Comparison of ENCODE assay signal across 27 mouse cellular contexts in genomic region chr11:77916741-77917140, GRCm38 (mm10). TPM values are rescaled to one million over a fixed set of nuclear protein-coding genes. Genes with fewer than 3 reads are reported as not detected.
DNase-seq lines count a peak whose midpoint lies in the region; ATAC-seq and TF ChIP-seq lines count a peak whose summit lies in the region.
"Had no signal": no experiment of that assay in that cellular context is flagged by ENCODE, and none has a peak within 500 bp of the region (broad histone marks: within the 10 kb centered on the region; RNA-seq: fewer than 3 reads in every experiment).

No protein-coding gene starts in this region.

- H3K4me1 ChIP-seq in kidney, adult 2 months (ENCODE audit: control insufficient read depth, insufficient read depth, low read length): peaks cover 4% of the 10 kb centered on the region; the same call in 1 of the 2 replicates
- H3K4me1 ChIP-seq in ES-E14 (ENCODE audit: control insufficient read depth in 2 of 2, insufficient read depth in 2 of 2, low read length in 2 of 2, poor library complexity in 1 of 2): peaks cover 15 to 36% of the 10 kb centered on the region in 2 experiments
- peaks cover 37% of the 10 kb centered on the region for H3K4me1 ChIP-seq in embryonic facial prominence, embryonic 13.5 days
- no peaks in the 10 kb centered on the region for H3K4me1 ChIP-seq in intestine, embryonic 16.5 days (ENCODE audit: control insufficient read depth, insufficient read depth, low read length)
- H3K4me1 ChIP-seq: liver, embryonic 15.5 days; lung, embryonic 15.5 days had no signal

- peak overlapping the region; percentile 40; the same call in 1 of the 2 replicates for H3K4me2 ChIP-seq in embryonic facial prominence, embryonic 13.5 days
- no peak overlapping the region for H3K4me2 ChIP-seq in intestine, embryonic 16.5 days (ENCODE audit: low read depth, low read length)
- H3K4me2 ChIP-seq: heart, embryonic 13.5 days; liver, embryonic 15.5 days; lung, embryonic 15.5 days had no signal

- no peak overlapping the region for H3K4me3 ChIP-seq in kidney, adult 2 months (ENCODE audit: insufficient read depth, low read depth, low read length)
- H3K4me3 ChIP-seq in ES-E14 (ENCODE audit: insufficient read depth in 1 of 2, low read depth in 1 of 2, low read length in 2 of 2, poor library complexity in 1 of 2, severe bottlenecking in 1 of 2): 0 out of 4 replicates have a peak overlapping the region, but pooled peaks of 1 of the 2 experiments have one; percentile 5
- H3K4me3 ChIP-seq in embryonic facial prominence, embryonic 13.5 days: no peak overlapping the region
- no peak overlapping the region for H3K4me3 ChIP-seq in intestine, embryonic 16.5 days (ENCODE audit: low read length)
- H3K4me3 ChIP-seq: heart, adult 2 months; heart, embryonic 13.5 days; layer of hippocampus, adult 2 months; liver, embryonic 15.5 days; lung, embryonic 15.5 days had no signal

- in situ Hi-C loops in ES-E14 (cut with MboI; ENCODE audit: low sequenced_read_pairs in 2 of 2, unreplicated experiment in 2 of 2): no loop called here

- no peaks in the 10 kb centered on the region for H3K9me3 ChIP-seq in ES-E14 (ENCODE audit: control insufficient read depth, insufficient read depth, low read depth, low read length)
- no peaks in the 10 kb centered on the region for H3K9me3 ChIP-seq in embryonic facial prominence, embryonic 13.5 days
- H3K9me3 ChIP-seq in intestine, embryonic 16.5 days (ENCODE audit: control insufficient read depth, low read length): no peaks in the 10 kb centered on the region
- H3K9me3 ChIP-seq: heart, embryonic 13.5 days; limb, embryonic 15.5 days; liver, embryonic 15.5 days; lung, embryonic 15.5 days had no signal

- no peaks in the 10 kb centered on the region for H3K27me3 ChIP-seq in kidney, adult 2 months (replicated peaks; ENCODE audit: control insufficient read depth, insufficient read depth, low read length)
- peaks cover 49% of the 10 kb centered on the region for H3K27me3 ChIP-seq in embryonic facial prominence, embryonic 13.5 days
- H3K27me3 ChIP-seq in intestine, embryonic 16.5 days (replicated peaks; ENCODE audit: control insufficient read depth, insufficient read depth, low read length): peaks cover 26% of the 10 kb centered on the region

- no peak for TF ChIP-seq CTCF in kidney, adult 2 months (conservative IDR thresholded peaks at IDR 0.05; ENCODE audit: insufficient read depth, insufficient read length, low read depth, low read length)

- no peaks in the 10 kb centered on the region for H3K36me3 ChIP-seq in kidney, adult 2 months (ENCODE audit: control insufficient read depth, insufficient read depth, low read length)
- no peaks in the 10 kb centered on the region for H3K36me3 ChIP-seq in ES-E14 (ENCODE audit: control insufficient read depth, insufficient read depth, low read length, poor library complexity, severe bottlenecking)
- no peaks in the 10 kb centered on the region for H3K36me3 ChIP-seq in embryonic facial prominence, embryonic 13.5 days
- no peaks in the 10 kb centered on the region for H3K36me3 ChIP-seq in intestine, embryonic 16.5 days (ENCODE audit: control insufficient read depth, insufficient read depth, low read length)
- H3K36me3 ChIP-seq: heart, embryonic 13.5 days; limb, embryonic 15.5 days; liver, embryonic 15.5 days; lung, embryonic 15.5 days had no signal

- no peak for DNase-seq in kidney, adult 2 months
- DNase-seq in kidney, adult 9 months: no peak
- no peak for DNase-seq in ES-E14 (ENCODE audit: low read depth, low spot score)
- no peak for DNase-seq in urinary bladder, postnatal 4 days (ENCODE audit: low spot score in 2 of 2)
- DNase-seq in cerebellum, adult 8-10 months: no peak
- DNase-seq: adrenal gland, postnatal 25 days; B cell, adult 2 months; forebrain, postnatal 0 days; gastrocnemius, postnatal 36 days; heart, adult 2 months; heart, postnatal 14 days; lung, postnatal 4 days; right cerebral cortex, postnatal 14 days; thymus, adult 2 months; thymus, postnatal 4 days had no signal

- peak overlapping the region; percentile 4; the same call in 1 of the 2 replicates for H3K9ac ChIP-seq in ES-E14 (ENCODE audit: insufficient read depth, low read depth, low read length, poor library complexity, severe bottlenecking)
- H3K9ac ChIP-seq in embryonic facial prominence, embryonic 13.5 days: no peak overlapping the region
- H3K9ac ChIP-seq in intestine, embryonic 16.5 days (ENCODE audit: low read depth, low read length): no peak overlapping the region
- H3K9ac ChIP-seq: forebrain, postnatal 0 days; heart, embryonic 13.5 days; limb, embryonic 15.5 days; liver, embryonic 15.5 days; lung, embryonic 15.5 days had no signal

- peak overlapping the region; percentile 56 for H3K27ac ChIP-seq in kidney, adult 2 months (ENCODE audit: insufficient read depth, low read depth, low read length)
- peak overlapping the region; percentile 92 for H3K27ac ChIP-seq in ES-E14 (ENCODE audit: insufficient read depth, low read depth, low read length, poor library complexity, severe bottlenecking)
- H3K27ac ChIP-seq in embryonic facial prominence, embryonic 13.5 days: peak overlapping the region; percentile 76
- H3K27ac ChIP-seq in intestine, embryonic 16.5 days (ENCODE audit: low read length): no peak overlapping the region
- H3K27ac ChIP-seq: heart, adult 2 months; heart, embryonic 13.5 days; layer of hippocampus, adult 2 months; limb, embryonic 15.5 days; liver, embryonic 15.5 days; lung, embryonic 15.5 days; stomach, postnatal 0 days had no signal

- WGBS in kidney, adult 2 months: 62% methylated on average over 4 of the region's 4 CpGs
- 56% methylated on average over 4 of the region's 4 CpGs for WGBS in embryonic facial prominence, embryonic 13.5 days
- WGBS in intestine, embryonic 16.5 days: 72% methylated on average over 4 of the region's 4 CpGs

- no peak for TF ChIP-seq POLR2A in kidney, adult 2 months (IDR thresholded peaks at IDR 0.05; ENCODE audit: low read depth, low read length)

- no peak for ATAC-seq in embryonic facial prominence, embryonic 13.5 days (ENCODE audit: insufficient number of reproducible peaks, insufficient read depth, low FRiP score, low TSS enrichment, low read depth)
- no peak for ATAC-seq in intestine, embryonic 16.5 days
- ATAC-seq: forebrain, postnatal 0 days had no signal

TF ChIP-seq in ES-E14, 5 proteins besides CTCF, POLR2A, EP300 and RAD21:
- no peak for TF ChIP-seq ZNF384 (IDR thresholded peaks at IDR 0.05; ENCODE audit: low read depth, low read length)
- TF ChIP-seq CHD2 (IDR thresholded peaks at IDR 0.05; ENCODE audit: low read depth, low read length): no peak
- no peak for TF ChIP-seq MAFK (IDR thresholded peaks at IDR 0.05; ENCODE audit: insufficient read depth, low read depth, low read length)
- TF ChIP-seq HCFC1 (IDR thresholded peaks at IDR 0.05; ENCODE audit: borderline replicate concordance, insufficient read depth, low read length): no peak
- TF ChIP-seq ZC3H11A (IDR thresholded peaks at IDR 0.05; ENCODE audit: borderline replicate concordance, low read depth, low read length): no peak

RNA-seq across cellular contexts. Expression of gene Sez6, which starts 13.9 kb away (rescaled TPM):
- polyA plus RNA-seq in kidney, adult 2 months (2012; rRNA removed): 0.12 and 0.27 TPM in 2 replicates
- total RNA-seq in ES-E14 (2012; rRNA removed): 0.45 and 0.63 TPM in 2 replicates
- 1.5 and 2.6 TPM in 2 replicates for polyA plus RNA-seq in embryonic facial prominence, embryonic 13.5 days (2015; fragmentation: Nextera tagmentation; extraction: Ambion mirVana)
- polyA plus RNA-seq in intestine, embryonic 16.5 days (2015; fragmentation: Nextera tagmentation; extraction: Ambion mirVana): 0.48 and 0.56 TPM in 2 replicates
- total RNA-seq: common myeloid progenitor, adult 5-6 weeks; monocyte, adult 5-6 weeks had no signal
- polyA plus RNA-seq: kidney, embryonic 14.5 days had no signal

RNA-seq across cellular contexts. Expression of gene Pipox, which starts 22.8 kb away (rescaled TPM):
- 239 and 257 TPM in 2 replicates for polyA plus RNA-seq in kidney, adult 2 months (2012; rRNA removed)
- total RNA-seq in ES-E14 (2012; rRNA removed): 27.3 and 33.3 TPM in 2 replicates
- 1.1 and 1.3 TPM in 2 replicates for polyA plus RNA-seq in embryonic facial prominence, embryonic 13.5 days (2015; fragmentation: Nextera tagmentation; extraction: Ambion mirVana)
- 55.9 and 65.6 TPM in 2 replicates for polyA plus RNA-seq in intestine, embryonic 16.5 days (2015; fragmentation: Nextera tagmentation; extraction: Ambion mirVana)
- total RNA-seq: common myeloid progenitor, adult 5-6 weeks; gastrocnemius, adult 18-20 months; gastrocnemius, postnatal 36 days; monocyte, adult 5-6 weeks had no signal

Comparison
In these comparisons a context has a peak if more than half of its experiments do, and no peak if none do; other contexts are left out.
1. RNA of gene Pipox, which starts 22.8 kb away (polyA plus RNA-seq): 239 to 257 TPM in kidney, adult 2 months and 55.9 to 65.6 TPM in intestine, embryonic 16.5 days; 1.1 to 1.3 TPM in embryonic facial prominence, embryonic 13.5 days; every median in the first group is over 10 times any median in the second.